Mouse (Mus musculus) bone marrow, adult 2 months (tissue): ENCODE measurements around the gene Sftpa1.

Source experiments
- CTCF ChIP-seq: fragments of 200-500 bp; IDR thresholded peaks from 2 replicates; pipeline ENCODE4 v1.5.1; 2011; ENCODE audit warnings: low read length, control low read depth; ENCODE audit not compliant: control insufficient read depth, insufficient read depth
- POLR2A ChIP-seq: fragments of 200-500 bp; IDR thresholded peaks from 2 replicates; pipeline ENCODE4 v1.6.1; 2011; ENCODE audit warnings: low read depth, mild to moderate bottlenecking, control low read depth, low read length, borderline replicate concordance; ENCODE audit not compliant: control insufficient read depth

GRCm38 (mm10) chr14:41101242-41101641 lies 30.3 kb upstream of the Sftpa1 start:
- TF ChIP-seq POLR2A = no peak
- TF ChIP-seq CTCF = no peak
